12 mouse cellular contexts compared by ENCODE assay signal in genomic region chr2:129585904-129586514, GRCm38 (mm10). TPM values are rescaled to one million over a fixed set of nuclear protein-coding genes. Genes with fewer than 3 reads are reported as not detected.
DNase-seq lines count a peak whose midpoint lies in the region; ATAC-seq and TF ChIP-seq lines count a peak whose summit lies in the region.
"Had no signal": no experiment of that assay in that cellular context is flagged by ENCODE, and none has a peak within 500 bp of the region (broad histone marks: within the 10 kb centered on the region; RNA-seq: fewer than 3 reads in every experiment).

No protein-coding gene starts in this region.

- H3K36me3 ChIP-seq in heart, embryonic 12.5 days = no peaks in the 10 kb centered on the region
- no peaks in the 10 kb centered on the region for H3K36me3 ChIP-seq in neural tube, embryonic 13.5 days
- H3K36me3 ChIP-seq in neural tube, embryonic 15.5 days = no peaks in the 10 kb centered on the region
- no peaks in the 10 kb centered on the region for H3K36me3 ChIP-seq in small intestine, adult 2 months (ENCODE audit: control insufficient read depth, insufficient read depth, low read length)
- H3K36me3 ChIP-seq: midbrain, embryonic 15.5 days had no signal

- TF ChIP-seq POLR2A in small intestine, adult 2 months (IDR thresholded peaks at IDR 0.05; ENCODE audit: low read depth, low read length) = no peak

- H3K9me3 ChIP-seq in heart, embryonic 12.5 days (replicated peaks) = no peaks in the 10 kb centered on the region
- H3K9me3 ChIP-seq in neural tube, embryonic 13.5 days = no peaks in the 10 kb centered on the region
- H3K9me3 ChIP-seq in neural tube, embryonic 15.5 days (replicated peaks) = no peaks in the 10 kb centered on the region
- H3K9me3 ChIP-seq: midbrain, embryonic 15.5 days had no signal

- H3K4me1 ChIP-seq in heart, embryonic 12.5 days (replicated peaks) = peaks cover 11% of the 10 kb centered on the region
- peaks cover 29% of the 10 kb centered on the region for H3K4me1 ChIP-seq in neural tube, embryonic 13.5 days (replicated peaks)
- H3K4me1 ChIP-seq in neural tube, embryonic 15.5 days = peaks cover 19% of the 10 kb centered on the region
- H3K4me1 ChIP-seq in small intestine, adult 2 months (ENCODE audit: control insufficient read depth, insufficient read depth, insufficient read length, low read length) = peaks cover 3% of the 10 kb centered on the region; the same call in 1 of the 2 replicates

- no peak overlapping the region for H3K4me3 ChIP-seq in heart, embryonic 12.5 days
- no peak overlapping the region for H3K4me3 ChIP-seq in neural tube, embryonic 13.5 days
- no peak overlapping the region for H3K4me3 ChIP-seq in neural tube, embryonic 15.5 days (replicated peaks)
- no peak overlapping the region for H3K4me3 ChIP-seq in small intestine, adult 2 months (ENCODE audit: low read depth, low read length)
- H3K4me3 ChIP-seq: midbrain, embryonic 15.5 days had no signal

- WGBS in heart, embryonic 12.5 days = 72% methylated on average over 11 of the region's 11 CpGs
- WGBS in neural tube, embryonic 13.5 days = 84% methylated on average over 11 of the region's 11 CpGs
- WGBS in neural tube, embryonic 15.5 days = 82% methylated on average over 11 of the region's 11 CpGs
- 81% methylated on average over 11 of the region's 11 CpGs for WGBS in small intestine, adult 2 months

- no peak overlapping the region for H3K4me2 ChIP-seq in heart, embryonic 12.5 days
- H3K4me2 ChIP-seq in neural tube, embryonic 13.5 days = no peak overlapping the region
- no peak overlapping the region for H3K4me2 ChIP-seq in neural tube, embryonic 15.5 days
- H3K4me2 ChIP-seq: midbrain, embryonic 15.5 days had no signal

- TF ChIP-seq CTCF in small intestine, adult 2 months (IDR thresholded peaks at IDR 0.05; ENCODE audit: extremely low read depth, insufficient read length, insufficient replicate concordance, low read depth, low read length) = no peak

- no peak for DNase-seq in heart, adult 8-10 months (ENCODE audit: low spot score)
- no peak for DNase-seq in kidney, adult 8-10 months
- DNase-seq: kidney, adult 18-20 months had no signal

- H3K27ac ChIP-seq in heart, embryonic 12.5 days (ENCODE audit: poor library complexity, severe bottlenecking) = no peak overlapping the region
- 0 out of 2 replicates have a peak overlapping the region, but pooled peaks have one; percentile 13 for H3K27ac ChIP-seq in neural tube, embryonic 13.5 days (replicated peaks)
- no peak overlapping the region for H3K27ac ChIP-seq in neural tube, embryonic 15.5 days (replicated peaks)
- peak overlapping the region; percentile 63 for H3K27ac ChIP-seq in small intestine, adult 2 months (ENCODE audit: insufficient read depth, low read depth, low read length)
- H3K27ac ChIP-seq: midbrain, embryonic 15.5 days had no signal

- H3K9ac ChIP-seq in heart, embryonic 12.5 days = no peak overlapping the region
- H3K9ac ChIP-seq in neural tube, embryonic 13.5 days = no peak overlapping the region
- no peak overlapping the region for H3K9ac ChIP-seq in neural tube, embryonic 15.5 days (replicated peaks)
- H3K9ac ChIP-seq: midbrain, embryonic 15.5 days had no signal

- no peaks in the 10 kb centered on the region for H3K27me3 ChIP-seq in heart, embryonic 12.5 days (replicated peaks)
- no peaks in the 10 kb centered on the region for H3K27me3 ChIP-seq in neural tube, embryonic 13.5 days
- H3K27me3 ChIP-seq in neural tube, embryonic 15.5 days (replicated peaks) = no peaks in the 10 kb centered on the region
- H3K27me3 ChIP-seq in small intestine, adult 2 months (ENCODE audit: control insufficient read depth, insufficient read depth, low read length) = no peaks in the 10 kb centered on the region
- H3K27me3 ChIP-seq: midbrain, embryonic 15.5 days had no signal

- ATAC-seq in heart, embryonic 12.5 days (ENCODE audit: insufficient number of reproducible peaks, low FRiP score) = 0 out of 2 replicates have a peak, but pooled peaks have one; percentile 28
- no peak for ATAC-seq in neural tube, embryonic 13.5 days (ENCODE audit: low read depth)
- no peak for ATAC-seq in neural tube, embryonic 15.5 days (ENCODE audit: low FRiP score)
- ATAC-seq in common myeloid progenitor, adult 5-6 weeks (replicated peaks; ENCODE audit: low read depth, poor library complexity, severe bottlenecking) = peak; percentile 89
- ATAC-seq: midbrain, embryonic 15.5 days had no signal

RNA-seq across cellular contexts. Expression of gene Sirpa, which starts 6.6 kb away (rescaled TPM):
- 14.4 and 18.6 TPM in 2 replicates for polyA plus RNA-seq in heart, embryonic 12.5 days (2016; fragmentation: Nextera tagmentation; extraction: Ambion mirVana)
- 10 to 100 TPM; 28.9 to 35.2 (median 30.0) TPM for total RNA-seq in heart, adult 8-10 months (2022)
- 24.4 and 24.9 TPM in 2 replicates for polyA plus RNA-seq in neural tube, embryonic 13.5 days (2015; fragmentation: Nextera tagmentation; extraction: Ambion mirVana)
- 31.4 and 36.4 TPM in 2 replicates for polyA plus RNA-seq in neural tube, embryonic 15.5 days (2015; fragmentation: Nextera tagmentation; extraction: Ambion mirVana)
- 31.6 and 39.6 TPM in 2 replicates for total RNA-seq in common myeloid progenitor, adult 5-6 weeks (2017)
- polyA plus RNA-seq in small intestine, adult 2 months (2012; rRNA removed) = 14.1 and 16.0 TPM in 2 replicates
- total RNA-seq: MEL had no signal

RNA-seq across cellular contexts. Expression of gene F830045P16Rik, which starts 49.6 kb away (rescaled TPM):
- polyA plus RNA-seq in heart, embryonic 12.5 days (2016; fragmentation: Nextera tagmentation; extraction: Ambion mirVana) = not detected in 2 replicates
- total RNA-seq in heart, adult 8-10 months (2022) = under 1 TPM in 2 of 4 experiments, not detected in 2; 0.16 to 0.22 TPM
- not detected in 2 replicates for polyA plus RNA-seq in neural tube, embryonic 13.5 days (2015; fragmentation: Nextera tagmentation; extraction: Ambion mirVana)
- polyA plus RNA-seq in neural tube, embryonic 15.5 days (2015; fragmentation: Nextera tagmentation; extraction: Ambion mirVana) = 0.09 TPM in 1 of 2 replicates, not detected in the other
- not detected in 2 replicates for total RNA-seq in common myeloid progenitor, adult 5-6 weeks (2017)
- not detected in 2 replicates for polyA plus RNA-seq in small intestine, adult 2 months (2012; rRNA removed)
- total RNA-seq: MEL had no signal
- polyA plus RNA-seq: brain, embryonic 14.5 days; gonadal fat pad, adult 2 months; midbrain, embryonic 15.5 days had no signal

Comparison
In these comparisons a context has a peak if more than half of its experiments do, and no peak if none do; other contexts are left out.
1. H3K27ac ChIP-seq: peak in neural tube, embryonic 13.5 days (single experiment) and small intestine, adult 2 months (single experiment); none in heart, embryonic 12.5 days (single experiment) and neural tube, embryonic 15.5 days (single experiment).
2. ATAC-seq: peak in heart, embryonic 12.5 days (single experiment) and common myeloid progenitor, adult 5-6 weeks (single experiment); none in neural tube, embryonic 13.5 days (single experiment) and neural tube, embryonic 15.5 days (single experiment).